Mouse (Mus musculus) thymus, adult 18-20 months (tissue): ENCODE measurements at regions not wholly inside any gene's neighbourhood (a gene's known extent, or its start where the extent isn't known, plus 50 kb on each side); places are given as distances from the start of the nearest gene placed in this dataset.

Experiments
- DNase-seq, 2 experiments: peaks; one replicate each; pipeline ENCODE4 v3.0.0; 2022; ENCODE audit warnings: mixed read lengths in 2 of 2

- DNase-seq: no peak
Measured at GRCm38 (mm10) chr11:111281237-111282160, 215.5 kb downstream of the Kcnj2 start.

DNA sequence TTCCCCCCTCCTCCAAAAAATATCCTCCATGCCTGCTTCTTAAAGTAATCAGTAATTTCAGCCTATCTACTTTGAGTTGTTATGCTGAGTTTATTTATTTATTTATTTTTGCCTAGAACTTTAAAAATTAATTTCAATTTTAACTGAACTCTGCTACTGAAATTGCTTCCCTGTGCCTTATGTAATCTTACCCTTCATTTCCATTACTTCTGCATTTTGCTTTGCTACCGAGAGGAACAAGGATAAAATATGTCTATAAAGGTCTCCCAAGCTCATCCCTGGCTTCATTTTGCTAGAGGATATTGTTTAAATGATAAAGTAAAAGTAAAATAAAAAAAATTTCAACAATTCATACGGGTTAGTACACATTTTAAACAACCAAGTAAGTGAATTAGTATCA lies 216.3 kb downstream of the Kcnj2 start:
- no peak for DNase-seq

DNA sequence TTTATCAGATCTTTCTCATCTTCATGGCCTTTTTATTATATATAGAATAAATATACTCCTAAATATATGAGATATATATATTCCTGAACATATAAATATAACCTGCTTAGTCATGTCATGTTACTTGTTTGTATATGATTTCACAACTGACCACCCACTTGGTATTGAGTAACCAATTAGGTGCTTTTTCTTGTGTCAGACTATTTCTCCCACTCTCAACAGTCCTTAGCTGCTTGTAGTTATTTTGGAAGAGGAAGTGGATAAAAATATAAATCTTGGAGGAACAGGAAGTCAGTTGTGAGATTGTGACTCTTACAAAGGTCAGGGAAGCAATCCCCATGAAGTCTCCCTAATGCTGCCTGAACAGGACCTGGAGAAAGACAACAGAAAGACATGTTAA lies 224.6 kb downstream of the Kcnj2 start:
- DNase-seq: no peak

GRCm38 (mm10) chr11:111296309-111296721 lies 230.4 kb downstream of the Kcnj2 start:
- DNase-seq: no peak

GRCm38 (mm10) chr11:111312802-111313201 lies 246.8 kb downstream of the Kcnj2 start:
- DNase-seq: no peak

- DNase-seq: no peak
Measured at GRCm38 (mm10) chr11:111313566-111313965, 247.6 kb downstream of the Kcnj2 start.

DNA sequence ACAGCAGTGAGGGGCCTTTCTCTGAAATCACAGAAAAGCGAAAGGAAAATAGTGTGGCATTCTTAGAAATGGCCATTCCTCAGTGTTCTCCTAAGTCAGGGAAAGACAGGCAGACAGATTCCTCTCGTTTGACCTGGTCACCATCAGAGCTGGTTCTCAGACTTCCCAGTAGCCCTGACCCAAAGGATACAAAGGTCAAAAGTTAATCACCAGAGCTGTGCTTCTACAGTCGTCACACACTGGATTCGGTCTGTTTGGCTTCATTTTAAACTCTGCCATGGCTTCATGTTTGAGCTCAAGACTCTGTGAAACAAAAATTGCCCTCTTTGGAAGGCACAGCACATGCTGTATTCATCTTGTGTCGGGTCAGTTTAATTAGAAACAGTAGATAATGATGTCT lies 255.6 kb downstream of the Kcnj2 start:
- no peak for DNase-seq

DNA sequence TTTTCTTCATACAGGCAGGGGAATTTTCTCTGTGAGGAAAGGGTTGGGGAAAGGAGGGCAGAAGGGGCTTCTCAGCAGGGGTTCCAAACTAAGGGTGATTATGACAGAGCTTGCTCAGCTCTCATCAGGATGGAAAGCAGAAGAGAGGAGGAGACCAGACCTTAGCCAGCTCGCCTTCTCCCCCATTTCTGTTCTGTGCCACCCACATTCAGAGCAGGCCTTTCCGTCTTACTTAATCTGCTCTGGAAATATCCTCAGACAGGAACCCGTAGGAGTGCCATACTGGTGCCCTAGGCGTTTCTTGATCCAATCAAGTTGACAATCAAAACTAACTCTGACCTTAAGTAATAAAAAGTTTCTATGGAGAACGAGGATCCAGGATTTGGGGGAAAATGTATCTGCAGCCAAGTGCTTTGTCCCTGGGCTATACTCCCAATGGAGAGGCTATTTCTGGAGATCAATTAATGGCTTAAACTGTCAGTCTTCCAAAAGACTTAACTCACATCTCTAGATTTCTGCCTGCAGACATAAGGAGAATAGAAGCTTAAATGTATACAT lies 258.6 kb downstream of the Kcnj2 start:
- DNase-seq: no peak

GRCm38 (mm10) chr11:111326915-111327314 lies 261.0 kb downstream of the Kcnj2 start:
- no peak for DNase-seq

DNA sequence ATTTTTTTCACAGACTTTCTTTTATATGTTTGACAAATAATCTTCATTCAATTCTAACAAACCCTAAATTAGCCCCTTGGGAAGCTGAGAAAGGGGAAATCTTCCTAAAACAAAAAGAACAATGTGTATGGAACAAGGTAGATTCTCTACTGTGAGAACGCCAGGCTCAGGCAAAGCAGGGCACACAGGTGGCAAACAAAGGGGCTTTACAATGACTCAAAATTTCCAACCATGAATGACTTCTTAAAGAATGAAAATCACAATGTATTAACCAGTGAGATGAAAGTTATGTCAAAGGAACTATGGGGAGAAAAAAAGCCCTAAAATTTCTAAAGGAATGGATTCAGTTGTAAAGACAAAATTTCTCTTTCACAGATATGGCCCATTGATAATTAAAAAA lies 262.3 kb downstream of the Kcnj2 start:
- DNase-seq: no peak

DNA sequence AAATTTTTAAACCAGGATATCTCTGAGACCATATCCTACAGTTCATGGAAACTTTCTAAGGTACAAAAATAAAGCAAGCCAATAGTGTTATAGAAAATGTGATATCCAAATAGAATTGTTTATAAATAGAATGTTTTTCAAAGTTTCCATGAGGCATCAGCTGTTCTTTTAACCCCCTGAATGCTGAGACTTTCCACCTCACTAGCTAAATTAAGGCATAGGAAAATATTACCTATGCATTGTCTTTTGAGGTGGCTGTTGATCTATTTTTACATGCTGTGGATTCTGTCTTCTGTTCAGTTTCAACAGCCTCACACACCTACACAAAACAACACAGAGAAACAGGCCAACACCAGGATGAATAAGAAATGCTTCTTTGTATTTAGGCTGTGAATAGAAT lies 265.6 kb downstream of the Kcnj2 start:
- DNase-seq: no peak

- no peak for DNase-seq
Measured at GRCm38 (mm10) chr11:111333021-111333420, 267.1 kb downstream of the Kcnj2 start.

- no peak for DNase-seq
Measured at GRCm38 (mm10) chr11:111347562-111347961, 281.6 kb downstream of the Kcnj2 start.

DNA sequence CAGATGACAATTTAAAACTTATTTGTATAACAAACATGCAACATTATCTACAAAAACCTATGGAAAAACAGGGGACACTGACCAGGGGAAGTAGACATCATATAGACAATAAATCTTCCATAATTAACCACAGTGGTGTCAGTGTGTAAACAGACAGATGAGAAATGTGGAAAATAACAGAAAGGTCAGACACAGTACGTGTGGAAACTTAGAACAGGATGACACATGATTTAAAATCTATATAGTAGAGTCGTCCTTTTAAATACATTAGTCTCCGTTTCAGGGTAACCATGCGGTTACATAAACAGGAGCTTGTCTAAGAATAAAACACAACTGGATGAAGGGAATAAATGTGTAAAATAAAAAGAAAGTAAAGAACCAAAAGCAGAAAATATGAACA lies 284.1 kb downstream of the Kcnj2 start:
- DNase-seq: no peak

DNA sequence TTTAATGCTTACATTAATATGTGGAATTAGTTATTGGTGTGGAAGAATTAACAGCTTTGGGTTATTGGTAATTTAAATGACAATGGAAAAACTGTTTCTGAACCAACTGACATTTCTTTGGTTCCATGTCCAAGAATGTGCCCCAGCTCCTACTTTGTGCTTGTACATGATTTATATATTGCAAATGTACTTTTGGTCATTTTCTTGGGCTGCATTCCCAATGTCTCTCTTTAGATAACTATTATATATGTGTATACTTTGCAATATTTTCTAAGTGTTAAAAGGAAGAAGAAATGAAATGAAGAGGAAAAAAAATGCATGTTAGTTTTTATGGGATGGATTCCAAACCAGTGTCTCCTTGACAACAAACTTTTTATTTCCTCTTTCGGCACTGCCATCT lies 297.4 kb downstream of the Kcnj2 start:
- no peak for DNase-seq

- no peak for DNase-seq
Measured at GRCm38 (mm10) chr11:111377165-111377564, 311.2 kb downstream of the Kcnj2 start.

DNA sequence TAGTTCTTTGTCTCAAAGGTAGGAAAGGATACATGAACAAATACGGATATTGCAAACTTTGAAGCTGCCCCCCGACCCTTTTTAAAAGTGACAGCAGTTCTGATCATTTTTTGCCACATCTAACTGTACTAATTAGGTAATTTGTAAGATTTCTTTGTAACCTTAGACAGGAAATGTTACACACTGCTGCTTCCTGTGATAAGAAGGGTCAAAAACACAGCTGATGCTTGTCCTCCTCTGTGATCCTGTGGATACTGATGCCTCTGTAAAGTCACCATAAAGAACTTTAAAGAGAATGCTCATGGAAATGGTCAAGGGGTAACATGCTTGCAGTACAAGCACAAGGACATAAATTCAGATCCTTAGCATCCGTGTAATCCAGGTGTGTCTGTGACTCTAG lies 313.9 kb downstream of the Kcnj2 start:
- DNase-seq: no peak

GRCm38 (mm10) chr11:111398706-111399105 lies 332.7 kb downstream of the Kcnj2 start:
- no peak for DNase-seq

DNA sequence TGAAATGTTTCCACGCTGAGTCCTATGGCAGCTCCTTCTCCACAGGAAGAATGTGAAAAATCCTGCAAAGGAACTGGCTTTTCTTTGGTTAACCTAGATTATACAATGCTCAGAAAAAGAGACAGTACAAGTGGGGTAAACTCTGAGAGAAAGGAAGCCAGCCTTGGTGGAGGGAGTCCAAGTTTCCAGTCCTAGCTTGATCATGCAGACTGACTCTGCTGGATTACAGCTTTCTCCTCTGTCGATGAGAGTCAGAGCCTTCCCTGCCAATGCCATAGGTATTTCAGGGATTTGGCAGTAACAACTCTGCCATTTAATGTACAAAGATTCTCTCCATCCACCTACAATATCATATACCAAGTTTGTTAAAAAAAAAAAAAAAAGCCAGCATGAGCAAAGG lies 343.3 kb downstream of the Kcnj2 start:
- DNase-seq: no peak

DNA sequence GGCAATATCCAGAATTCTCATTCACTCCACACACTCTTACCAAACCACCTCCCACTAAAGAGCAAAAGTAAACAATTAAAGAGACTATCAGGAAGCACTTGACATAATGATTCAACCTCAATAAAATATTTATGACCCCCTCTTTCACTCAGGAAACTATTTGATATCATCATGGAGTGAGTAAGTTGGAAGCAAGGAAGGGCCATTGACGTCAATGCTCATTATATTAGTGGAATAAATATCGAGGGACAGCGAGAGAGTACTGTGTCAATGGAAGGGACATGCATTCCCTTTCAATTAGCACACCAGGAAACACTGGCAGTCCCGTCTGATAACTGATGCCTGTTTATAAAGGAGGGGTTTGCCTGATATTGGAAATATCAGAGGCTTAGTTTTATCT lies 358.9 kb downstream of the Kcnj2 start:
- no peak for DNase-seq

DNA sequence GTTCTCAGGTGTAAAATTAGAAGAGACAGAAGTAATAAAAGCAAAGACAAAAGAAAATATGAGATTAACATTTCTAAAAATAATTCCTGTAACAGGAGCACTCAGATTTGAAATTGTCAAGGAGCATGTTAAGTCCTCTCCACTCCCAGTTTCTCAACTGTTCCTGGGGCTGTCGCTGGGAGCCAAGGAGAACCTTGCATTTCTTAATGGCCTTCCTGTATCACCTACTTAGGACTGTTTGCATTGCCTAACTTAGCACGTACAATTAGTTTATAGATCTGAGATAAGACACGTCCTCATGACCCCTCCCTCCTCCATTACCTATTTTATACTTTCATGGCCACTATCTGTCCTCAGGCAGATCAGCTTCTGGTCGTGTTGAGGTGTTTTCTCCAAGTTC lies 360.8 kb downstream of the Kcnj2 start:
- DNase-seq: no peak

- no peak for DNase-seq
Measured at GRCm38 (mm10) chr11:111442257-111442656, 376.3 kb downstream of the Kcnj2 start.

GRCm38 (mm10) chr11:111443381-111443780 lies 377.4 kb downstream of the Kcnj2 start:
- no peak for DNase-seq

DNA sequence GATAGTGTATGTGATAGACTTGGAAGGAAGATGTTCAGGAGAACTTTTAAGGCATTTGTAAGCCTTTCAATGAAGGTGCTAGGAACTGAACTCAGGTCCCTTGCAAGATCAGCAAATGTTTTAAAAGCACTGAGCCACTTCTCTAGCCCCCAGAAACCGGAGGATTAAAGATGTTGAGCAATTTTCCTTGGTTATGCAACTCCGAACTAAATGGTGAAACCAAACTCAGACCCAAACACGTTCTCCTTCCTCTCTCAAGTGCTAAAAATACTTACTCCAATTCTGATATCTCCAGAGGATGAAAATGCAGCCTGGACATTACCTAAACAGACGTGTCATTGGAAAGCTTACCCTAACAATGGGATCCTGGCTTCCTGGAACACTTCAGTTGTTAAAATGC lies 378.8 kb downstream of the Kcnj2 start:
- no peak for DNase-seq

- DNase-seq: no peak
Measured at GRCm38 (mm10) chr11:111445764-111446163, 379.8 kb downstream of the Kcnj2 start.
